Mouse (Mus musculus): ENCODE measurements around the gene Kalrn.

Kalrn gene

GRCm38 (mm10) chr16:34504250-34504649 lies 69.1 kb downstream of the Kalrn start:
- DNase-seq (ENCODE audit: low spot score in 2 of 2) = no peak

- no peak for DNase-seq (ENCODE audit: low spot score in 2 of 2)
Observed at GRCm38 (mm10) chr16:34502110-34502509, 71.2 kb downstream of the Kalrn start.

- DNase-seq (ENCODE audit: low spot score in 2 of 2) = no peak
Observed at GRCm38 (mm10) chr16:34494741-34495140, 78.6 kb downstream of the Kalrn start.

- no peak for DNase-seq (ENCODE audit: low spot score in 2 of 2)
Observed at GRCm38 (mm10) chr16:34493914-34494313, 79.4 kb downstream of the Kalrn start.

- no peak for DNase-seq (ENCODE audit: low spot score in 2 of 2)
Observed at GRCm38 (mm10) chr16:34491225-34491624, 82.1 kb downstream of the Kalrn start.

GRCm38 (mm10) chr16:34490506-34490905 lies 82.8 kb downstream of the Kalrn start:
- DNase-seq (ENCODE audit: low spot score in 2 of 2) = no peak

GRCm38 (mm10) chr16:34489805-34490325 lies 83.5 kb downstream of the Kalrn start:
- DNase-seq (ENCODE audit: low spot score in 2 of 2) = no peak

GRCm38 (mm10) chr16:34487823-34488222 lies 85.5 kb downstream of the Kalrn start:
- no peak for DNase-seq (ENCODE audit: low spot score in 2 of 2)

GRCm38 (mm10) chr16:34487268-34487667 lies 86.1 kb downstream of the Kalrn start:
- DNase-seq (ENCODE audit: low spot score in 2 of 2) = no peak

GRCm38 (mm10) chr16:34485483-34485882 lies 87.8 kb downstream of the Kalrn start:
- DNase-seq (ENCODE audit: low spot score in 2 of 2) = no peak

GRCm38 (mm10) chr16:34484921-34485320 lies 88.4 kb downstream of the Kalrn start:
- DNase-seq (ENCODE audit: low spot score in 2 of 2) = no peak

GRCm38 (mm10) chr16:34484213-34484612 lies 89.1 kb downstream of the Kalrn start:
- DNase-seq (ENCODE audit: low spot score in 2 of 2) = no peak

- DNase-seq (ENCODE audit: low spot score in 2 of 2) = no peak
Observed at GRCm38 (mm10) chr16:34483716-34484115, 89.6 kb downstream of the Kalrn start.

GRCm38 (mm10) chr16:34474741-34475140 lies 98.6 kb downstream of the Kalrn start:
- no peak for DNase-seq (ENCODE audit: low spot score in 2 of 2)

- no peak for DNase-seq (ENCODE audit: low spot score in 2 of 2)
Observed at GRCm38 (mm10) chr16:34473891-34474290, 99.4 kb downstream of the Kalrn start.

- DNase-seq (ENCODE audit: low spot score in 2 of 2) = no peak
Observed at GRCm38 (mm10) chr16:34471441-34471840, 101.9 kb downstream of the Kalrn start.

- DNase-seq (ENCODE audit: low spot score in 2 of 2) = no peak
Observed at GRCm38 (mm10) chr16:34470343-34470742, 103.0 kb downstream of the Kalrn start.

GRCm38 (mm10) chr16:34469277-34469868 lies 104.0 kb downstream of the Kalrn start:
- DNase-seq (ENCODE audit: low spot score in 2 of 2) = no peak

GRCm38 (mm10) chr16:34466649-34467048 lies 106.7 kb downstream of the Kalrn start:
- no peak for DNase-seq (ENCODE audit: low spot score in 2 of 2)

- DNase-seq (ENCODE audit: low spot score in 2 of 2) = no peak
Observed at GRCm38 (mm10) chr16:34456314-34456713, 117.0 kb downstream of the Kalrn start.

- DNase-seq (ENCODE audit: low spot score in 2 of 2) = no peak
Observed at GRCm38 (mm10) chr16:34445666-34446065, 127.7 kb downstream of the Kalrn start.

GRCm38 (mm10) chr16:34441704-34442103 lies 131.6 kb downstream of the Kalrn start:
- DNase-seq (ENCODE audit: low spot score in 2 of 2) = no peak

- DNase-seq (ENCODE audit: low spot score in 2 of 2) = no peak
Observed at GRCm38 (mm10) chr16:34440994-34441414, 132.3 kb downstream of the Kalrn start.

Data from spleen, postnatal 14 days (tissue).